Mouse (Mus musculus) heart, embryonic 12.5 days (tissue): ENCODE data around the gene Itfg2. TPM values are rescaled to one million over a fixed set of nuclear protein-coding genes. Genes with fewer than 3 reads are reported as not detected.

Experiments
- ATAC-seq: fragments of 200-750 bp; cut with Nextera tagmentation; 2 replicates; pipeline ENCODE4 v1.8.0; 2017; ENCODE audit warnings: moderate TSS enrichment, moderate library complexity; ENCODE audit not compliant: insufficient number of reproducible peaks, low FRiP score
- H3K27ac ChIP-seq: fragments of 300-500 bp; sonication (generic); 2 replicates; pipeline ENCODE4 v1.5.1; 2016; ENCODE audit warnings: mild to moderate bottlenecking, moderate library complexity; ENCODE audit not compliant: poor library complexity, severe bottlenecking
- H3K27me3 ChIP-seq: fragments of 300-500 bp; sonication (generic); replicated peaks from 2 replicates; pipeline ENCODE4 v1.6.1; 2016; ENCODE audit warnings: mild to moderate bottlenecking, moderate library complexity
- H3K36me3 ChIP-seq: fragments of 300-500 bp; sonication (generic); 2 replicates; pipeline ENCODE4 v1.6.1; 2016; ENCODE audit warnings: mild to moderate bottlenecking, moderate library complexity
- H3K4me1 ChIP-seq: fragments of 300-500 bp; sonication (generic); replicated peaks from 2 replicates; pipeline ENCODE4 v1.6.1; 2016; ENCODE audit warnings: mild to moderate bottlenecking
- H3K4me2 ChIP-seq: fragments of 300-500 bp; sonication (generic); 2 replicates; pipeline ENCODE4 v1.6.1; 2016; ENCODE audit warnings: mild to moderate bottlenecking, moderate library complexity
- H3K4me3 ChIP-seq: fragments of 300-500 bp; sonication (generic); 2 replicates; pipeline ENCODE4 v1.5.1; 2016; ENCODE audit warnings: mild to moderate bottlenecking
- H3K9ac ChIP-seq: fragments of 300-500 bp; sonication (generic); 2 replicates; pipeline ENCODE4 v1.6.1; 2016; ENCODE audit warnings: mild to moderate bottlenecking, moderate library complexity
- H3K9me3 ChIP-seq: fragments of 300-500 bp; sonication (generic); replicated peaks from 2 replicates; pipeline ENCODE4 v1.6.1; 2016; ENCODE audit warnings: mild to moderate bottlenecking, moderate library complexity
- WGBS: fragments of 180-500 bp; shearing (Covaris S2); methylation state at CpG from one replicate; pipeline ENCODE4 v1.1.7; 2016; 5-methylcytosine and 5-hydroxymethylcytosine counted together
- polyA plus RNA-seq: library from polyadenylated mRNA; unstranded; fragments of >200 nt; fragmentation: Nextera tagmentation; extraction: Ambion mirVana; gene quantifications from 2 replicates; pipeline ENCODE4 v1.2.1, GENCODE M21; 2016

The Itfg2 gene
- polyA plus RNA-seq, 1 experiment from 2014 or later, result 29.1 TPM

GRCm38 (mm10) chr6:128455835-128456605 lies 31.3 kb upstream of the Itfg2 start:
- H3K9me3 ChIP-seq, result no peaks in the 10 kb centered on the region
- no peak overlapping the region for H3K4me2 ChIP-seq
- no peaks in the 10 kb centered on the region for H3K36me3 ChIP-seq
- 68% methylated on average over 12 of the region's 12 CpGs for WGBS
- no peaks in the 10 kb centered on the region for H3K27me3 ChIP-seq
- no peak overlapping the region for H3K9ac ChIP-seq
- no peaks in the 10 kb centered on the region for H3K4me1 ChIP-seq
- ATAC-seq, result no peak
- no peak overlapping the region for H3K4me3 ChIP-seq
- no peak overlapping the region for H3K27ac ChIP-seq

- Histone ChIP-seq H3K4me3 (no peak overlapping the region), H3K4me2 (no peak overlapping the region), H3K9ac (no peak overlapping the region), H3K27me3 (no peaks in the 10 kb centered on the region), H3K4me1 (no peaks in the 10 kb centered on the region), H3K27ac (no peak overlapping the region), H3K36me3 (no peaks in the 10 kb centered on the region), H3K9me3 (no peaks in the 10 kb centered on the region)
- no peak for ATAC-seq
- WGBS, result 90% methylated on average over 5 of the region's 5 CpGs
Observed at GRCm38 (mm10) chr6:128447063-128447462, 22.3 kb upstream of the Itfg2 start.

- H3K27ac ChIP-seq, result no peak overlapping the region
- no peaks in the 10 kb centered on the region for H3K36me3 ChIP-seq
- peak; percentile 66; the same call in 1 of the 2 replicates for ATAC-seq
- H3K9ac ChIP-seq, result no peak overlapping the region
- peak overlapping the region; percentile 62 for H3K4me2 ChIP-seq
- H3K4me3 ChIP-seq, result peak overlapping the region; percentile 25
- no peaks in the 10 kb centered on the region for H3K9me3 ChIP-seq
- H3K4me1 ChIP-seq, result no peaks in the 10 kb centered on the region
- H3K27me3 ChIP-seq, result no peaks in the 10 kb centered on the region
- WGBS, result 15% methylated on average over 14 of the region's 14 CpGs
Observed at GRCm38 (mm10) chr6:128445761-128446535, 21.2 kb upstream of the Itfg2 start.

- Histone ChIP-seq H3K27ac (no peak overlapping the region), H3K27me3 (no peaks in the 10 kb centered on the region), H3K9ac (no peak overlapping the region), H3K36me3 (peaks cover 4% of the 10 kb centered on the region), H3K4me3 (no peak overlapping the region), H3K4me1 (peaks cover 24% of the 10 kb centered on the region), H3K9me3 (no peaks in the 10 kb centered on the region), H3K4me2 (no peak overlapping the region)
- WGBS, result 95% methylated on average over 2 of the region's 2 CpGs
- ATAC-seq, result no peak
Observed at GRCm38 (mm10) chr6:128440238-128440637, 15.5 kb upstream of the Itfg2 start.

- H3K27ac ChIP-seq, result no peak overlapping the region
- H3K4me1 ChIP-seq, result peaks cover 36% of the 10 kb centered on the region
- no peaks in the 10 kb centered on the region for H3K9me3 ChIP-seq
- peak; percentile 52 for ATAC-seq
- H3K36me3 ChIP-seq, result peaks cover 17% of the 10 kb centered on the region
- H3K4me2 ChIP-seq, result peak overlapping the region; percentile 83
- no peaks in the 10 kb centered on the region for H3K27me3 ChIP-seq
- 25% methylated on average over 18 of the region's 18 CpGs for WGBS
- H3K4me3 ChIP-seq, result peak overlapping the region; percentile 97
- H3K9ac ChIP-seq, result peak overlapping the region; percentile 68
Observed at GRCm38 (mm10) chr6:128438871-128439341, 14.2 kb upstream of the Itfg2 start.

- WGBS, result under 1% methylated on average over 67 of the region's 67 CpGs
- H3K27me3 ChIP-seq, result no peaks in the 10 kb centered on the region
Observed at GRCm38 (mm10) chr6:128438317-128438870, 13.7 kb upstream of the Itfg2 start, which contains the start of gene Fkbp4. Fkbp4 (minus strand) TSS chr6:128438677.

GRCm38 (mm10) chr6:128437731-128438316 lies 13.1 kb upstream of the Itfg2 start:
- under 1% methylated on average over 52 of the region's 52 CpGs for WGBS
- peak; percentile 77 for ATAC-seq
- Histone ChIP-seq H3K4me2 (peak overlapping the region; percentile 83), H3K9ac (peak overlapping the region; percentile 98), H3K4me3 (peak overlapping the region; percentile 97), H3K36me3 (peaks cover 28% of the 10 kb centered on the region), H3K4me1 (peaks cover 40% of the 10 kb centered on the region), H3K27ac (peak overlapping the region; percentile 94), H3K27me3 (no peaks in the 10 kb centered on the region), H3K9me3 (no peaks in the 10 kb centered on the region)

More at GRCm38 (mm10) chr6:128438317-128438870, 13.7 kb upstream of the Itfg2 start, which contains the start of gene Fkbp4:
- Histone ChIP-seq H3K36me3 (peaks cover 22% of the 10 kb centered on the region), H3K4me2 (peak within 1 kb of the TSS; percentile 83), H3K4me3 (peak within 1 kb of the TSS; percentile 97), H3K9ac (peak within 1 kb of the TSS; percentile 98), H3K9me3 (no peaks in the 10 kb centered on the region), H3K4me1 (peaks cover 37% of the 10 kb centered on the region), H3K27ac (peak within 1 kb of the TSS; percentile 94)
- ATAC-seq, result peak; percentile 96

GRCm38 (mm10) chr6:128437288-128437687 lies 12.6 kb upstream of the Itfg2 start:
- Histone ChIP-seq H3K36me3 (peaks cover 33% of the 10 kb centered on the region), H3K4me3 (peak overlapping the region; percentile 97), H3K9me3 (no peaks in the 10 kb centered on the region), H3K4me2 (peak overlapping the region; percentile 83), H3K9ac (peak overlapping the region; percentile 98), H3K4me1 (peaks cover 40% of the 10 kb centered on the region), H3K27me3 (no peaks in the 10 kb centered on the region), H3K27ac (peak overlapping the region; percentile 94)
- 1% methylated on average over 10 of the region's 10 CpGs for WGBS
- no peak for ATAC-seq

- ATAC-seq, result no peak
- WGBS, result 83% methylated on average over 8 of the region's 8 CpGs
- peaks cover 41% of the 10 kb centered on the region for H3K36me3 ChIP-seq
- peak overlapping the region; percentile 83 for H3K4me2 ChIP-seq
- no peaks in the 10 kb centered on the region for H3K9me3 ChIP-seq
- peaks cover 40% of the 10 kb centered on the region for H3K4me1 ChIP-seq
- H3K27me3 ChIP-seq, result no peaks in the 10 kb centered on the region
- no peak overlapping the region for H3K27ac ChIP-seq
- H3K4me3 ChIP-seq, result peak overlapping the region; percentile 97
- H3K9ac ChIP-seq, result 0 out of 2 replicates have a peak overlapping the region, but pooled peaks have one; percentile 98
Observed at GRCm38 (mm10) chr6:128436356-128437005, 11.8 kb upstream of the Itfg2 start.

GRCm38 (mm10) chr6:128435474-128435873 lies 10.7 kb upstream of the Itfg2 start:
- ATAC-seq, result peak; percentile 26; the same call in 1 of the 2 replicates
- peak overlapping the region; percentile 78 for H3K27ac ChIP-seq

More at GRCm38 (mm10) chr6:128435474-128435873, 10.7 kb upstream of the Itfg2 start:
- no peak overlapping the region for H3K4me3 ChIP-seq
- peak overlapping the region; percentile 26; the same call in 1 of the 2 replicates for H3K4me2 ChIP-seq
- H3K4me1 ChIP-seq, result peaks cover 40% of the 10 kb centered on the region
- WGBS, result 11% methylated on average over 5 of the region's 5 CpGs
- H3K36me3 ChIP-seq, result peaks cover 50% of the 10 kb centered on the region
- H3K9me3 ChIP-seq, result no peaks in the 10 kb centered on the region
- no peaks in the 10 kb centered on the region for H3K27me3 ChIP-seq
- H3K9ac ChIP-seq, result no peak overlapping the region
